Mouse (Mus musculus): ENCODE measurements around the gene Bmx.

- no peak for TF ChIP-seq CTCF (IDR thresholded peaks at IDR 0.05; ENCODE audit: low read depth, low read length)
- TF ChIP-seq EP300 (IDR thresholded peaks at IDR 0.05; ENCODE audit: insufficient read depth, low read depth, low read length), result no peak
Observed at GRCm38 (mm10) chrX:164262286-164262685, 4.3 kb upstream of the Bmx start.
